Mouse (Mus musculus): ENCODE measurements around the gene Snx1.

Gene Snx1

GRCm38 (mm10) chr9:66049931-66050601, 76.3 kb downstream of the Snx1 start:
- no peak for DNase-seq (ENCODE audit: low spot score in 2 of 2)

DNA sequence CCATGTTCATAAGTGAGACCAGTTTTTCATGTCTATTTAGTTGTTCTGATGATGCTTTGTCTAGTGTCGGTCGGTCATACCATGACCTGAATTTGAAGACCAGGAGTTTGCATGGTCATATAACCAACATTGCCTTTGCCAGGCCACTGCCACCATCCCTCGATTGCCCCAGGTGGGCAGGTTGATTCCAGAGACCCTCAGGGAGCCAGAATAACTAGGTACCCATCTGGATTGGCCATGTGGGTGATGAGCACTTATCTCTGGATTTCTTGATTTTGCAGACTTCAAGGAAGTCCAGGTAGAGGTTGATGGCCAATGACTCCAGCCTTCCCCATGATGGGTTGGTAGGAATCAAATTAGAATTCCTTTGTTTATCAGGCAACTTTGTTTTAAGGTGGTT, 83.1 kb downstream of the Snx1 start:
- no peak for DNase-seq (ENCODE audit: low spot score in 2 of 2)

- no peak for DNase-seq (ENCODE audit: low spot score in 2 of 2)
Measured at GRCm38 (mm10) chr9:66042331-66042730, 84.1 kb downstream of the Snx1 start.

DNA sequence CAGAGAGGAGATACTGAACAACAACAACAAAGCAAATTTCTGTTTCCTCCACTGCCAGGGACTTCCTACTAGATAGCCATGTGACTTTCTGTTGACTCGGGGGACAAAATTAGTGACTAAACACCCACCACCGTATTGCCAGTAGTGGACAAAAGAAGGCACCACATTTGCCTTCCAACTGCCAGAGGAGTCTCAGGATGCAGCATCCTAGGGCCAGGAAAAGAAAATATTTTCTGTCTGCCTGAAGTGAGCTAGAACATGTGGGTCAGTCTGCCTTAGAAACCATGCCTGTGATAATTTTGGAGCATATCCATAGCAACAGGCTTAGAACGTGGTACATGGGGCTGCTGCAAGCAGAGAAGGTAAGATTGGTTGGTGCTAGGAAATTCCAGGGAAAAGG, 85.6 kb downstream of the Snx1 start:
- DNase-seq (ENCODE audit: low spot score in 2 of 2), result no peak

DNA sequence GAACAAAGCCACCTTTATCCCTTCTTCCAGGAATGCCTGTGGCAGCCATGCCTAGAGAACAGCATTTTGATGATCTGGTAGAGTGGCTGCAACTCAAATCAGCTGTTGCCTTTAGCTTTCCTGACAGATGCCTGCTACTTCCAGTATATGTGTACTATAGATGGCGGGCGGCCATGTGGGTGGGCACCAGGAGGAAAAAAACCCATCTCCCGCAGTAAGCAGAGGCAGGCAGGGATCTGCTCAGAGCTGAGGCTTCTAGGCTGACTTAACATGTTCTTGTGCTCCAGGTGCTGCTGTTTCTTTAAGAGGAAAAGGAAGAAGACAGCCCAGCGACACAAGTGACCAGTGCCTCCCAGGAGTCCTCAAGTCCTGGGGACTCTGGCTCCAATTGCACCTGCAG, 87.1 kb downstream of the Snx1 start:
- DNase-seq (ENCODE audit: low spot score in 2 of 2), result no peak

GRCm38 (mm10) chr9:66038581-66038980, 87.8 kb downstream of the Snx1 start:
- DNase-seq (ENCODE audit: low spot score in 2 of 2), result no peak

All from frontal cortex, postnatal 14 days (tissue).